Mouse (Mus musculus): ENCODE results near the gene Ifne.

GRCm38 (mm10) chr4:88893201-88893754, 13.3 kb upstream of the Ifne start:
- TF ChIP-seq CTCF (IDR thresholded peaks at IDR 0.05; ENCODE audit: low read depth) = no peak
- no peak for TF ChIP-seq EP300 (IDR thresholded peaks at IDR 0.05; ENCODE audit: low read depth)
